Mouse (Mus musculus) heart, postnatal 0 days (tissue): ENCODE measurements around the gene Ezh1.

Source experiments
- CTCF ChIP-seq: IDR thresholded peaks from 2 replicates; pipeline ENCODE4 v1.5.1; 2016; ENCODE audit warnings: antibody characterized with exemption, control low read depth, low read depth
- EP300 ChIP-seq: IDR thresholded peaks from 2 replicates; pipeline ENCODE4 v1.6.1; 2016; ENCODE audit warnings: antibody characterized with exemption, low read depth

GRCm38 (mm10) chr11:101167963-101168300 is 58.3 kb downstream of the Ezh1 start:
- no peak for TF ChIP-seq CTCF
- no peak for TF ChIP-seq EP300
